Mouse (Mus musculus) neural tube, embryonic 13.5 days (tissue): ENCODE results near the gene Socs5. TPM values are rescaled to one million over a fixed set of nuclear protein-coding genes. Genes with fewer than 3 reads are reported as not detected.
A peak's percentile ranks its signal among the peaks of the same experiment; 100 is the strongest.
"Not testable (repeated sequence)": the region's sequence is repeated elsewhere in the genome, so short reads cannot be mapped to it uniquely, and the experiment has no call there.

Experiments
- ATAC-seq: fragments of 200-750 bp; cut with Nextera tagmentation; 2 replicates; pipeline ENCODE4 v1.8.0; 2017; ENCODE audit warnings: low read depth, mild to moderate bottlenecking, moderate TSS enrichment, moderate library complexity
- H3K27ac ChIP-seq: fragments of 300-500 bp; sonication (generic); replicated peaks from 2 replicates; pipeline ENCODE4 v1.5.1; 2015; ENCODE audit warnings: moderate library complexity, mild to moderate bottlenecking, inconsistent platforms
- H3K27me3 ChIP-seq: fragments of 300-500 bp; sonication (generic); 2 replicates; pipeline ENCODE4 v1.6.1; 2015; ENCODE audit warnings: mild to moderate bottlenecking, inconsistent platforms
- H3K36me3 ChIP-seq: fragments of 300-500 bp; sonication (generic); 2 replicates; pipeline ENCODE4 v1.6.1; 2015; ENCODE audit warnings: mild to moderate bottlenecking, inconsistent platforms
- H3K4me1 ChIP-seq: fragments of 300-500 bp; sonication (generic); replicated peaks from 2 replicates; pipeline ENCODE4 v1.6.1; 2015; ENCODE audit warnings: inconsistent platforms
- H3K4me2 ChIP-seq: fragments of 300-500 bp; sonication (generic); 2 replicates; pipeline ENCODE4 v1.6.1; 2015; ENCODE audit warnings: inconsistent platforms, mild to moderate bottlenecking, moderate library complexity
- H3K4me3 ChIP-seq: fragments of 300-500 bp; sonication (generic); 2 replicates; pipeline ENCODE4 v1.5.1; 2015; ENCODE audit warnings: mild to moderate bottlenecking, inconsistent platforms
- H3K9ac ChIP-seq: fragments of 300-500 bp; sonication (generic); 2 replicates; pipeline ENCODE4 v1.6.1; 2015; ENCODE audit warnings: moderate library complexity, mild to moderate bottlenecking, inconsistent platforms
- H3K9me3 ChIP-seq: fragments of 300-500 bp; sonication (generic); 2 replicates; pipeline ENCODE4 v1.6.1; 2016; ENCODE audit warnings: inconsistent platforms
- WGBS: fragments of 180-500 bp; shearing (Covaris S2); methylation state at CpG from one replicate; pipeline ENCODE4 v1.1.7; 2015; 5-methylcytosine and 5-hydroxymethylcytosine counted together
- polyA plus RNA-seq: library from polyadenylated mRNA; unstranded; fragments of >200 nt; fragmentation: Nextera tagmentation; extraction: Ambion mirVana; gene quantifications from 2 replicates; pipeline ENCODE4 v1.2.1, GENCODE M21; 2015

Socs5 gene
- 14.0 and 15.7 TPM in 2 replicates for polyA plus RNA-seq

- no peaks in the 10 kb centered on the region for H3K36me3 ChIP-seq
- ATAC-seq = peak; percentile 86
- H3K4me1 ChIP-seq = peaks cover 36% of the 10 kb centered on the region
- peak within 1 kb of the TSS; percentile 87 for H3K4me2 ChIP-seq
- peak within 1 kb of the TSS; percentile 87 for H3K9ac ChIP-seq
- no peaks in the 10 kb centered on the region for H3K9me3 ChIP-seq
- H3K27me3 ChIP-seq = no peaks in the 10 kb centered on the region
- under 1% methylated on average over 73 of the region's 73 CpGs for WGBS
- peak within 1 kb of the TSS; percentile 94 for H3K27ac ChIP-seq
- H3K4me3 ChIP-seq = peak within 1 kb of the TSS; percentile 60
Observed at GRCm38 (mm10) chr17:87107623-87108221, at the start of gene Socs5. TSS of gene Socs5 (plus strand) at chr17:87107679.

DNA sequence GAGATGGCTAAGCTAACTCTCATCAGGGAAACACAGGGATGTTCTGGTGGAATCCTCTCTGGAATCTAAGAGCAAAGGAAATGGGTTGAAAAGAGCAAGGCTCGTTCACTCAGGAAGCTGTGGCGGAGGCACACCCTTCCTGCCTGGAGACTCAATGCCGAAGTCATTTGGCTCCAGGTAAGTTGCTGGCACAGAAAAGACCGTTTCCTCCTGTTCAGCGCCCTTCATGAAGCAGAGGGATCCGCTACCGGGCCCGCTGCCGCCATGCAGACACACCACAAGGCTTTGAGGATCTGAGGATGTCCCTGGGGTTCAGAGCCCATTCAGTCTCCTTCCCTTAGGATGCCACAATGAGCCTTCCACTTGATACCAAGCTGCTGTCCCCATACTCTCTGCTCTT is 44.8 kb upstream of the Socs5 start:
- H3K4me1 ChIP-seq = no peaks in the 10 kb centered on the region
- H3K27me3 ChIP-seq = no peaks in the 10 kb centered on the region
- WGBS = 88% methylated on average over 9 of the region's 9 CpGs
- H3K9ac ChIP-seq = no peak overlapping the region
- H3K4me2 ChIP-seq = no peak overlapping the region
- H3K36me3 ChIP-seq = no peaks in the 10 kb centered on the region
- H3K4me3 ChIP-seq = no peak overlapping the region
- no peak overlapping the region for H3K27ac ChIP-seq
- no peaks in the 10 kb centered on the region for H3K9me3 ChIP-seq
- no peak for ATAC-seq

DNA sequence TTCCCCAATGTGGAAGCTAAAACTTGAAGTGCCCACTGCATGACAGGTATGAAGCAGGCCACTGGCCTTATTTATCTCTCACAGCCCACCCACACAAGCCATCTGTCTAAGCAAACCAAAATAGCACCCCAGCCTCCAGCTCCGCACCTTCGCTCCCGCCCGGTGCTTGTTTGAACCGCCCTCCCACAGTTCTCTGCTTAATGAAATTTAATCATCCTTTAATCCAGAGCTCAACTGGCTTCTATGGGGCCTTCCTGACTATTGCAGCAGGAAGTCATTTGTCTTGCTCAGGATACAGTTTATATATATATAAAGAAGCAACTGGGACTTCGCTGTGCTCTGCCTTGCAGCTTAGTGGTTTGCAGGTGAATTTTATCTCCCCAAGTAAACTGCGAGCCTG is 44.0 kb upstream of the Socs5 start:
- ATAC-seq = no peak
- Histone ChIP-seq H3K27ac (no peak overlapping the region), H3K36me3 (no peaks in the 10 kb centered on the region), H3K9me3 (no peaks in the 10 kb centered on the region), H3K4me3 (no peak overlapping the region), H3K27me3 (no peaks in the 10 kb centered on the region), H3K9ac (no peak overlapping the region), H3K4me2 (no peak overlapping the region), H3K4me1 (no peaks in the 10 kb centered on the region)
- WGBS = 83% methylated on average over 7 of the region's 7 CpGs

DNA sequence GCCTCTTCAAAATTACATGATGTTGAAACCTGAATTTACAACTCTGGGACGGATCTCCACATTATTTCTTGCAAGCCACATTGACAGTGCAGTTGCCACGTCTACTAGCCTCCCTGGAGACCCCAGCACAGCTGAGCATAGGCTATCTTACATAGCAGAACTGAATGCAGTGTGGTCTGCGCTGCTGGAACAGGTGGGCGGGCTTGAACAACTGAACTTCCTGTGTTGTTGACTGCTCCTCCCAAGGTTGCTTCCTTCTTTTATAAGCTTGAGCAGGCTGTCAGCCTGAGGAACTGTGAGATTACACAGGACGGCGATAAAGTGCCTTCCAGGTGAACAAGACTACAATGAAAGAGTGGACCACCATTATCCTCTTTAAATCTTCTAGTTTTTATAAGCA is 43.5 kb upstream of the Socs5 start:
- WGBS = 75% methylated on average over 6 of the region's 6 CpGs
- Histone ChIP-seq H3K36me3 (no peaks in the 10 kb centered on the region), H3K4me2 (no peak overlapping the region), H3K9ac (no peak overlapping the region), H3K4me3 (no peak overlapping the region), H3K4me1 (no peaks in the 10 kb centered on the region), H3K9me3 (no peaks in the 10 kb centered on the region), H3K27me3 (no peaks in the 10 kb centered on the region), H3K27ac (no peak overlapping the region)
- ATAC-seq = no peak

DNA sequence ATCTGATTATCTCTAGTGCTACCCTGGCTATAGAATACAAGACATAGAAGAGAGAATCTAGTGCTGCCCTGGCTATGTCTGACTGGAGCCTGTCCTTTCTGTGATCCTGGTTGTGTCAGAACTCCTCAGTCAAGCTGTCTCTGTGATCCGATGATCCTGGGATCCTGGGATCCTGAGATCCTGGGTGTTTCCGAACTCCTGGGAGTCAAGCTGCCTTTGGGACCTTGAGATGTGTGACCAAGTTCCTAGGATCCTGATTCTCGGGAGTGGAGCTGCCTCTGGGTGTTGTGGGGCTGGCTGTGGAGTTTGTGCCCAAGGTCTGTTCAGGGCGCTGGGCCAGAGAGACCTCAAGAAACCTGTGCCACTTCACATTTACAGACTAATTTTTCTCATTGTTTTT is 38.5 kb upstream of the Socs5 start:
- H3K4me3 ChIP-seq = no peak overlapping the region
- no peak for ATAC-seq
- no peaks in the 10 kb centered on the region for H3K36me3 ChIP-seq
- H3K27me3 ChIP-seq = no peaks in the 10 kb centered on the region
- no peaks in the 10 kb centered on the region for H3K9me3 ChIP-seq
- no peaks in the 10 kb centered on the region for H3K4me1 ChIP-seq
- no peak overlapping the region for H3K27ac ChIP-seq
- no peak overlapping the region for H3K4me2 ChIP-seq
- H3K9ac ChIP-seq = no peak overlapping the region
- 95% methylated on average over 4 of the region's 4 CpGs for WGBS

GRCm38 (mm10) chr17:87072183-87072582 is 35.3 kb upstream of the Socs5 start:
- ATAC-seq, H3K9ac ChIP-seq, H3K9me3 ChIP-seq, H3K27ac ChIP-seq, H3K36me3 ChIP-seq, H3K4me1 ChIP-seq, H3K4me2 ChIP-seq, H3K4me3 ChIP-seq, H3K27me3 ChIP-seq: not testable (repeated sequence)
- WGBS = 96% methylated on average over 1 of the region's 1 CpGs

DNA sequence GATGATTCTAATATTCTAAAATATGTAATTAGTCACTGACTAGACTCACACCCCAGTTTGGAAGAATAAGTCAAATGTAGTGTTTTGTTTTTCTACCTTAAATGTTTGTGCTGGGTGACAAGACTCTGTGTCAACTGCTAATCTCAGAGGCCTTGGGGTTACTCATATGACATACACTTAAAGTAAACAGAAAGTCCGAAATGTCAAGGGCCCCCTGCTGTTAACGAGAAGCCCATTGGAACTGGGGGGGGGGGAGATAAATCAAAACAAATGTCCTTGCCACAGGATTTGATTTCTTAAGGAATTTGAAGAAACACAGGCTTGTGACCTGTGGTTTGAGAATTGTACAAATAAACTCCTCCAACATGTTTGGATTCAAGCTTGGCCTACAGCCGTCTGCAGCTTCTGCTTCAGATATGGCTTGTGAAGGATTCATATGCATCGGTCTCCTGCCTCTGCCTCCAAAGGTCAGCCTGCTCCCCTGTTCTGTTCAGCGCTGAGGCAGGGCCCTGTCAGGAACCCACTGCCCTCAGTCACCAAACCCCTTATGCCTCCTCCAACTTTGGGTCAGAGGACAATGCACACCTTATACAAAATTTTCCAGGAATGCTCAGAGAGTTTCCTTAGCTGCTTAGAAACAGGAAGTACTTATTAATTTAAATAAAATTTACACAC is 34.6 kb upstream of the Socs5 start:
- Histone ChIP-seq H3K4me3 (no peak overlapping the region), H3K9ac (no peak overlapping the region), H3K9me3 (no peaks in the 10 kb centered on the region), H3K4me2 (no peak overlapping the region), H3K36me3 (no peaks in the 10 kb centered on the region), H3K4me1 (no peaks in the 10 kb centered on the region), H3K27me3 (no peaks in the 10 kb centered on the region), H3K27ac (no peak overlapping the region)
- 73% methylated on average over 5 of the region's 5 CpGs for WGBS
- ATAC-seq = no peak

- H3K9ac ChIP-seq = no peak overlapping the region
- ATAC-seq = no peak
- H3K27me3 ChIP-seq = no peaks in the 10 kb centered on the region
- no peaks in the 10 kb centered on the region for H3K9me3 ChIP-seq
- no peaks in the 10 kb centered on the region for H3K36me3 ChIP-seq
- no peak overlapping the region for H3K4me2 ChIP-seq
- no peak overlapping the region for H3K4me3 ChIP-seq
- H3K27ac ChIP-seq = no peak overlapping the region
- no peaks in the 10 kb centered on the region for H3K4me1 ChIP-seq
Observed at GRCm38 (mm10) chr17:87073470-87073869, 34.0 kb upstream of the Socs5 start.

GRCm38 (mm10) chr17:87078217-87078616 is 29.3 kb upstream of the Socs5 start:
- WGBS = 92% methylated on average over 17 of the region's 17 CpGs
- H3K27me3 ChIP-seq, ATAC-seq, H3K9ac ChIP-seq, H3K4me3 ChIP-seq, H3K4me2 ChIP-seq, H3K27ac ChIP-seq, H3K9me3 ChIP-seq, H3K4me1 ChIP-seq, H3K36me3 ChIP-seq: not testable (repeated sequence)

DNA sequence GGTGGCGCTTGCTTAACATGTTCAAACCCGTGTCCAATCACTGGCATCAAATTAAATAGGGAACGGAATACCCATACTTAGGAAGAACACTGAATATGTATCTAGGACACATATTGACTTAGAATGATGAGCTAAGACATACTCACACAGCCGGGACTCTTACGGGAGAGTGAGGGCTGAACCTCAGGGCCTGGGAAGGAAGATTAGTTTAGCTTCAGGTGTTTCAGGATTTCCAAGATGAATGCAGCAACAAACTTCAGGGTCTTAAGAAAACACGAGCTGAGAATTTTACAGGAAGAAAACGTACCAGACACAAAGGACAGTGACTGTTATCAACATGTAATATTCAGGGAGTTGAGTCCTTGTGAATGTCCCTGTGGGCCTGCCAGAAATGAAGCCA is 26.8 kb upstream of the Socs5 start:
- Histone ChIP-seq H3K9ac (no peak overlapping the region), H3K27ac (no peak overlapping the region), H3K4me1 (no peaks in the 10 kb centered on the region), H3K9me3 (no peaks in the 10 kb centered on the region), H3K27me3 (no peaks in the 10 kb centered on the region), H3K36me3 (no peaks in the 10 kb centered on the region), H3K4me2 (no peak overlapping the region), H3K4me3 (no peak overlapping the region)
- no peak for ATAC-seq
- 92% methylated on average over 7 of the region's 7 CpGs for WGBS

DNA sequence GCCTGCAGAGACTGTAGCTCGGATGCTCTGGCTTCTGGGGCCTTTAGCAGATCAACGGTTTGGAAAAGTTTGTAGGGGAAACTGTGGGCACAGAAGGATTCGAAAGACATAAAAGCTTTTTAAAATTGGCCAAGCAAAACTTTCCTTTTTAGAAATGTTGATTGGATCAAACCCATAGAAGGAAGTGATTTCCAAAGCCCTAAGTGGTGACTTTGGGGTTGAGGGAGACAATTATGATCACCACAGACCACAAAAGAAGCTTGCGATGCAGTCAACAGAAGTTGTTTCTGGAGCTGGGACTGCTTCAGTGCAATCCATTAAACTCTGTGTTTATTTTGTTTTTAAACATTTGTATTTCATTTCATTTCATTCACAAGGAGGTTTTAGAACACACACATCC is 24.9 kb upstream of the Socs5 start:
- no peaks in the 10 kb centered on the region for H3K36me3 ChIP-seq
- no peak overlapping the region for H3K9ac ChIP-seq
- H3K27ac ChIP-seq = no peak overlapping the region
- no peak overlapping the region for H3K4me2 ChIP-seq
- H3K27me3 ChIP-seq = no peaks in the 10 kb centered on the region
- no peak overlapping the region for H3K4me3 ChIP-seq
- no peak for ATAC-seq
- no peaks in the 10 kb centered on the region for H3K4me1 ChIP-seq
- 90% methylated on average over 4 of the region's 4 CpGs for WGBS
- no peaks in the 10 kb centered on the region for H3K9me3 ChIP-seq

DNA sequence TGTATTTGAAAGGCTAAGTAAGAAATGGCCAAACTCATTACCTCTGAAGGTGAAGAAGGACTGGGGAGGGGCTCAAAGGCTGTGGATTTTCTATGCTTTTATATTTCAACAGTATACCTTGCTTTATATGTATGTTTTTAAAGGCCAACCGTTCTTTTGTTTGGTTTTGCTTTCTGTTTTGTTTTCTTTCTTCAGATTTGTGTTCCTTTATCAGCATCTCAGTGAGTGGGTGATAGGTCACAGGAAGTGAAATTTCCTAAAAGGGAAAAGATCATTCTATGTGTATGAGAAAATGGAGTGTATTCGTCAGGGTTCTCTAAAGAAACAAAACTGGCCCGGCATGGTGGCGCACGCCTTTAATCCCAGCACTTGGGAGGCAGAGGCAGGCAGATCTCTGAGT is 23.8 kb upstream of the Socs5 start:
- Histone ChIP-seq H3K27ac (no peak overlapping the region), H3K4me2 (no peak overlapping the region), H3K36me3 (no peaks in the 10 kb centered on the region), H3K27me3 (no peaks in the 10 kb centered on the region), H3K9me3 (no peaks in the 10 kb centered on the region), H3K4me3 (no peak overlapping the region), H3K9ac (no peak overlapping the region), H3K4me1 (no peaks in the 10 kb centered on the region)
- no peak for ATAC-seq
- WGBS = 89% methylated on average over 5 of the region's 5 CpGs

DNA sequence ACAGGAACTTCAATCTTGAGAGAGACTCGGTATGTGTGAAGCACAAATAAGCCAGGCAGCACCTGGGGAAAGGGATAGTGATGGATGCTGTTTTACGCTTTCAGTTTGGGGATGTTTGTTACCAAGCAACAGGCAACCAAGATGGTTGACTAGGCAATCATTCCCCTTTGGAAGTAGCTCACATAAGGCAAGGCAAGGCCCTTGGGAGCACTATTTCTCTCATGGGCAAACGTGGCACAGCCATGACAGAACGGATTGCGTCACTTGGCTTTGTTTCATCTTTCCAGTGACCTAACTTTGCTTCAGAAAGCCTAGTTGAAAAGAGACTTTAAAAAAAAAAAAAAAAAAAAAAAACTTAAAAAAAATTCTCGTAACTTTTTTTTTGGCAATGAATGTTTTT is 21.8 kb upstream of the Socs5 start:
- H3K36me3 ChIP-seq = no peaks in the 10 kb centered on the region
- no peak overlapping the region for H3K9ac ChIP-seq
- WGBS = 77% methylated on average over 6 of the region's 6 CpGs
- H3K4me1 ChIP-seq = no peaks in the 10 kb centered on the region
- ATAC-seq = no peak
- no peak overlapping the region for H3K4me2 ChIP-seq
- H3K27me3 ChIP-seq = no peaks in the 10 kb centered on the region
- H3K4me3 ChIP-seq = no peak overlapping the region
- no peak overlapping the region for H3K27ac ChIP-seq
- H3K9me3 ChIP-seq = no peaks in the 10 kb centered on the region
